Mouse (Mus musculus): ENCODE data around the gene Abcc12. TPM values are rescaled to one million over a fixed set of nuclear protein-coding genes. Genes with fewer than 3 reads are reported as not detected.

Gene Abcc12
- polyA plus RNA-seq, 1 experiment from 2014 or later: not detected

GRCm38 (mm10) chr8:86529714-86530113, 50.8 kb downstream of the Abcc12 start:
- Histone ChIP-seq H3K36me3 (replicated peaks; ENCODE audit: control insufficient read depth, insufficient read depth, low read depth, low read length) (no peaks in the 10 kb centered on the region), H3K4me3 (ENCODE audit: low read depth, low read length) (no peak overlapping the region), H3K9me3 (replicated peaks; ENCODE audit: control insufficient read depth, low read length) (no peaks in the 10 kb centered on the region), H3K27ac (replicated peaks; ENCODE audit: low read depth, low read length) (no peak overlapping the region), H3K27me3 (ENCODE audit: control insufficient read depth, insufficient read depth, low read length) (no peaks in the 10 kb centered on the region), H3K9ac (replicated peaks; ENCODE audit: low read length) (no peak overlapping the region), H3K4me1 (ENCODE audit: control insufficient read depth, insufficient read depth, low read length) (no peaks in the 10 kb centered on the region), H3K4me2 (ENCODE audit: low read depth, low read length) (no peak overlapping the region)
- ATAC-seq (replicated peaks; ENCODE audit: insufficient number of reproducible peaks, low FRiP score, low TSS enrichment, low read depth): no peak
- DNase-seq (ENCODE audit: low spot score): no peak
- 62% methylated on average over 2 of the region's 2 CpGs for WGBS

- no peak overlapping the region for H3K9ac ChIP-seq (replicated peaks; ENCODE audit: low read length)
- ATAC-seq (replicated peaks; ENCODE audit: insufficient number of reproducible peaks, low FRiP score, low TSS enrichment, low read depth) (no peak), DNase-seq (ENCODE audit: low spot score) (no peak)
- H3K27ac ChIP-seq (replicated peaks; ENCODE audit: low read depth, low read length): no peak overlapping the region
- H3K4me1 ChIP-seq (ENCODE audit: control insufficient read depth, insufficient read depth, low read length): no peaks in the 10 kb centered on the region
- H3K36me3 ChIP-seq (replicated peaks; ENCODE audit: control insufficient read depth, insufficient read depth, low read depth, low read length): no peaks in the 10 kb centered on the region
- H3K4me2 ChIP-seq (ENCODE audit: low read depth, low read length): no peak overlapping the region
- H3K27me3 ChIP-seq (ENCODE audit: control insufficient read depth, insufficient read depth, low read length): no peaks in the 10 kb centered on the region
- 87% methylated on average over 19 of the region's 19 CpGs for WGBS
- no peak overlapping the region for H3K4me3 ChIP-seq (ENCODE audit: low read depth, low read length)
- H3K9me3 ChIP-seq (replicated peaks; ENCODE audit: control insufficient read depth, low read length): no peaks in the 10 kb centered on the region
These were observed 53.0 kb downstream of the Abcc12 start for GRCm38 (mm10) chr8:86527336-86528029.

DNA sequence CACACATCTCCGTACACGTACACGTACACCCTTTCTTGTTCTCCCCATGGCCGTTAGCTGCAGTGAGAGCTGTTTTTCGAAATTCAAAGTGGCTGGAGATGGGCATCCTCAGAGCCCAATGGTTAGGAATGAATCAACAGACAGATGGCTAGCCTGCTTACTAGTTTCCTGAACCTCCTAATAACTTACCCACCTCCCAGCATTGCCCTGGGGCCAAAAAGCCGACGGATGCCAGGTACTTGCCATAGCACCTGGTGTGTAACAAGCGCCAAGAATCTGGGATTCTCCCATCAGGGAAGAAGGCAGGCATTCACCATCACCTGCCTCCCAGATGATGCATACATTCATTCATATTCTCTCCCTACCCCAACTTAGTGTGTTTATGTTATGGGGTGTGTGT, 53.7 kb downstream of the Abcc12 start:
- Histone ChIP-seq H3K36me3 (replicated peaks; ENCODE audit: control insufficient read depth, insufficient read depth, low read depth, low read length) (no peaks in the 10 kb centered on the region), H3K4me1 (ENCODE audit: control insufficient read depth, insufficient read depth, low read length) (no peaks in the 10 kb centered on the region), H3K4me3 (ENCODE audit: low read depth, low read length) (no peak overlapping the region), H3K4me2 (ENCODE audit: low read depth, low read length) (no peak overlapping the region), H3K27ac (replicated peaks; ENCODE audit: low read depth, low read length) (no peak overlapping the region), H3K9me3 (replicated peaks; ENCODE audit: control insufficient read depth, low read length) (no peaks in the 10 kb centered on the region), H3K9ac (replicated peaks; ENCODE audit: low read length) (no peak overlapping the region), H3K27me3 (ENCODE audit: control insufficient read depth, insufficient read depth, low read length) (no peaks in the 10 kb centered on the region)
- no peak for ATAC-seq (replicated peaks; ENCODE audit: insufficient number of reproducible peaks, low FRiP score, low TSS enrichment, low read depth)
- DNase-seq (ENCODE audit: low spot score): no peak
- WGBS: 91% methylated on average over 8 of the region's 8 CpGs

DNA sequence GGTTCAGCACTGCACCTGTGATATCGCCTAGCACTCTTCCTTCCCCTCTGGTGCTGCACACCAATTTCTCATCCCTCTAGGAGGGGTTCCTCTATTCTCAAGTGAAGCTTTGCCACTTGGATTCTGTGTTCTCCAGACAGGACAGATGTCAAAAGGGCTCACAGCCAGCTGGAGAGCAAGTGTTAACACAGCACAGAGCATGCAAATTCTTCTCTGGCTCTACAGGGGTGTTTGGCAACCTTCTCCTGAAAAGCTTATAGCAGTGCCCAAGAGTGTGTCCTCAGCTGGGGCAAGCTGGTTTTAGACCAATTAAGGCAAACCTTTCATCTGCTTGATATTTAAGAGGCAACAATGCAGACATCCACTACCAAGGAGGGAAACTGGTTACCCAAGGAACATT, 66.3 kb downstream of the Abcc12 start:
- Histone ChIP-seq H3K36me3 (replicated peaks; ENCODE audit: control insufficient read depth, insufficient read depth, low read depth, low read length) (no peaks in the 10 kb centered on the region), H3K4me2 (ENCODE audit: low read depth, low read length) (no peak overlapping the region), H3K27me3 (ENCODE audit: control insufficient read depth, insufficient read depth, low read length) (no peaks in the 10 kb centered on the region), H3K27ac (replicated peaks; ENCODE audit: low read depth, low read length) (no peak overlapping the region), H3K9me3 (replicated peaks; ENCODE audit: control insufficient read depth, low read length) (no peaks in the 10 kb centered on the region), H3K4me3 (ENCODE audit: low read depth, low read length) (no peak overlapping the region), H3K4me1 (ENCODE audit: control insufficient read depth, insufficient read depth, low read length) (no peaks in the 10 kb centered on the region), H3K9ac (replicated peaks; ENCODE audit: low read length) (no peak overlapping the region)
- no peak for ATAC-seq (replicated peaks; ENCODE audit: insufficient number of reproducible peaks, low FRiP score, low TSS enrichment, low read depth)
- WGBS: 90% methylated on average over 1 of the region's 1 CpGs
- no peak for DNase-seq (ENCODE audit: low spot score)

DNA sequence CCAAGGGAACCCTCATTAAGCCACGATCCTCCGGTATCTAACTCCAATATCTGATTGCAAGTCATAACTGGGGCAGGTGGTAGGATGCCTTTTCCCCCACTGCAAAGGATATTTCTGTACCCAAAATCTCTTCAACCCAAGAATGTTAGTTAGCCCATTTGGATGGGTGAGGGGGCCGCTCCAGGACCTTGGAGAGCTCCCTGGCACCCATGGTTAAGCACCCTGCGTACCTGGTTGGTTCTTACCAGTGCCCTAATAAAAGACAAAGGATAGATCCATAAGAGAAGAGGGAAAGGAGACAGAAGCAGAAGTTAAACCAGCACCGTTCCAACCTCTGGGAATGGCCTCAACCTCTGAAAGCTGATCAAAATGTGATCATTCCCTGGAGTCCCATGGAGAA, 67.6 kb downstream of the Abcc12 start:
- no peak for ATAC-seq (replicated peaks; ENCODE audit: insufficient number of reproducible peaks, low FRiP score, low TSS enrichment, low read depth)
- DNase-seq (ENCODE audit: low spot score): peak; percentile 60
- H3K9me3 ChIP-seq (replicated peaks; ENCODE audit: control insufficient read depth, low read length): no peaks in the 10 kb centered on the region
- H3K27me3 ChIP-seq (ENCODE audit: control insufficient read depth, insufficient read depth, low read length): no peaks in the 10 kb centered on the region
- H3K27ac ChIP-seq (replicated peaks; ENCODE audit: low read depth, low read length): no peak overlapping the region
- H3K9ac ChIP-seq (replicated peaks; ENCODE audit: low read length): no peak overlapping the region
- no peak overlapping the region for H3K4me3 ChIP-seq (ENCODE audit: low read depth, low read length)
- no peaks in the 10 kb centered on the region for H3K36me3 ChIP-seq (replicated peaks; ENCODE audit: control insufficient read depth, insufficient read depth, low read depth, low read length)
- 58% methylated on average over 5 of the region's 5 CpGs for WGBS
- no peaks in the 10 kb centered on the region for H3K4me1 ChIP-seq (ENCODE audit: control insufficient read depth, insufficient read depth, low read length)
- H3K4me2 ChIP-seq (ENCODE audit: low read depth, low read length): no peak overlapping the region

DNA sequence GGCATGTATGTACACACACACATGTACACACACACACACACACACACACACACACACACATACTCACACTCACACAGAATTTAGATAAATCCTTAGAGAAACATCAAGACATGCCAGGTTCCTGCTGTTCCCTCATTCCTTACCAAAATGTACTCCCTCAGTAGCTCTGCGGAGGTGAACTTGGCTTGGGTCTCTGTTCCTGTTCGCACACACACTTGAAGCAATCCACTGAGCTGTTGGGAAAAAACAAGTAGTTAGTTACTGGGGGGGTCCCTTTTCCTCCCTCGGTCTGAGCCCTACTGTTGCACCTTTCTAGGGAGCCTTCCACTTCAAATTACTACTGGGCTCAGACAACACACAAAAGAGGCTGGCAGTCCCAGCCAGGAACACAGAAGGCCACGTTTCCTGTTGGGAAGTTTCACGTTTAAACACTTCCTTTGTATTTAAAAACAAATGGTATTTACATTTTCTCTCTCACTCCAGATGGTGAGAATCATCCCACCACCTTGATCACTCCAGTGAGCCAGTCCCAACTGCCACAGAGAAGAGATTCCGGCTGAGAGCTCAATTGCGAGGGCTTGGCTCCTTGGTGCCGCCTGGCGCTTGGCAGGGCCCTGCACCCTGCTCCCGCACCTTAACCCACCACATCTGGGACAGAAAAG, 68.2 kb downstream of the Abcc12 start:
- no peak overlapping the region for H3K4me3 ChIP-seq (ENCODE audit: low read depth, low read length)
- ATAC-seq (replicated peaks; ENCODE audit: insufficient number of reproducible peaks, low FRiP score, low TSS enrichment, low read depth) (no peak), DNase-seq (ENCODE audit: low spot score) (no peak)
- no peaks in the 10 kb centered on the region for H3K9me3 ChIP-seq (replicated peaks; ENCODE audit: control insufficient read depth, low read length)
- H3K27me3 ChIP-seq (ENCODE audit: control insufficient read depth, insufficient read depth, low read length): no peaks in the 10 kb centered on the region
- H3K27ac ChIP-seq (replicated peaks; ENCODE audit: low read depth, low read length): no peak overlapping the region
- WGBS: 57% methylated on average over 10 of the region's 10 CpGs
- no peaks in the 10 kb centered on the region for H3K36me3 ChIP-seq (replicated peaks; ENCODE audit: control insufficient read depth, insufficient read depth, low read depth, low read length)
- no peaks in the 10 kb centered on the region for H3K4me1 ChIP-seq (ENCODE audit: control insufficient read depth, insufficient read depth, low read length)
- no peak overlapping the region for H3K4me2 ChIP-seq (ENCODE audit: low read depth, low read length)
- H3K9ac ChIP-seq (replicated peaks; ENCODE audit: low read length): no peak overlapping the region

DNA sequence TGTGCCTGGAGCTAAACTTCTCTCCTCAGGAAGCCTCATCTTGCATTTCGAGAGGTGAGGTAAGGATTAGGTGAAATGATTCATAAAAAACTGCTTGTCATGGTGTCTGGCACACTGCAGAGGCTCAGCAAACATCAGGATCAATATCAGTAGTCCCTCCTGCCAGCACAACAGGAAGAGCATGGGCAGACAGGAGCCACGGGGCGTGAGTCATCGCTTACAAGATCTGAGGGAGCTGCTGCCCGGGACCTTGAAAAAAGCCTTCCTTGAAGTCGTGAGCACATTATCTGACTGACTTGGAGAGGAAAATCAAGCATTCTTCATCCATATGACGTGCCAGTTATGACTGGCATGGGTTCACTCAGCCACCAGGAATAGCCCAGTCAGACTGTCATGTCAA, 79.1 kb downstream of the Abcc12 start:
- Histone ChIP-seq H3K9me3 (replicated peaks; ENCODE audit: control insufficient read depth, low read length) (no peaks in the 10 kb centered on the region), H3K36me3 (replicated peaks; ENCODE audit: control insufficient read depth, insufficient read depth, low read depth, low read length) (no peaks in the 10 kb centered on the region), H3K27ac (replicated peaks; ENCODE audit: low read depth, low read length) (no peak overlapping the region), H3K4me3 (ENCODE audit: low read depth, low read length) (no peak overlapping the region), H3K4me2 (ENCODE audit: low read depth, low read length) (no peak overlapping the region), H3K9ac (replicated peaks; ENCODE audit: low read length) (no peak overlapping the region), H3K27me3 (ENCODE audit: control insufficient read depth, insufficient read depth, low read length) (no peaks in the 10 kb centered on the region), H3K4me1 (ENCODE audit: control insufficient read depth, insufficient read depth, low read length) (no peaks in the 10 kb centered on the region)
- WGBS: 78% methylated on average over 7 of the region's 7 CpGs
- DNase-seq (ENCODE audit: low spot score): no peak
- ATAC-seq (replicated peaks; ENCODE audit: insufficient number of reproducible peaks, low FRiP score, low TSS enrichment, low read depth): no peak

DNA sequence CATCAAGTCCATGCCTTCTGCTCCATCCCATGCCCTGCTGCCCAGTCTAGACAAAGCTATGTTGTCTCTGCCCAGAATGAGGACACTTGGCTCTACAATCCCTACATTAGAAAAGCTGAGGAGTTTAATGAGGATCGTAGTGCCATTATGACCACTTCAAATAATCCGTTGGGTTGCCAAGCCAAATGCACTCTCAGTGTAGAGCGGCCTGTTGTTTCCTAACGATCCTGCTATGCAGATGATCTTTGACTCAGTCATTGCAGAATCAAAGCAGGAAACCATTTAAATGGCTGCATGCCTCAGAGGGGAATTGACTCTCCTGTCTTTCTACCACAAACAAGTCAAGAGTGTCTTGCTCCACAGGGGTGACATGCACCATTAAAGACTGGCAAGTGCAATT, 85.4 kb downstream of the Abcc12 start:
- no peaks in the 10 kb centered on the region for H3K9me3 ChIP-seq (replicated peaks; ENCODE audit: control insufficient read depth, low read length)
- no peak overlapping the region for H3K4me2 ChIP-seq (ENCODE audit: low read depth, low read length)
- DNase-seq (ENCODE audit: low spot score): no peak
- no peaks in the 10 kb centered on the region for H3K36me3 ChIP-seq (replicated peaks; ENCODE audit: control insufficient read depth, insufficient read depth, low read depth, low read length)
- H3K4me1 ChIP-seq (ENCODE audit: control insufficient read depth, insufficient read depth, low read length): no peaks in the 10 kb centered on the region
- H3K4me3 ChIP-seq (ENCODE audit: low read depth, low read length): no peak overlapping the region
- H3K27ac ChIP-seq (replicated peaks; ENCODE audit: low read depth, low read length): no peak overlapping the region
- no peaks in the 10 kb centered on the region for H3K27me3 ChIP-seq (ENCODE audit: control insufficient read depth, insufficient read depth, low read length)
- ATAC-seq (replicated peaks; ENCODE audit: insufficient number of reproducible peaks, low FRiP score, low TSS enrichment, low read depth): no peak
- H3K9ac ChIP-seq (replicated peaks; ENCODE audit: low read length): no peak overlapping the region
- WGBS: 83% methylated on average over 4 of the region's 4 CpGs

All from embryonic facial prominence, embryonic 11.5 days (tissue).